Mouse (Mus musculus): ENCODE results near the gene Spty2d1.
"Not testable (repeated sequence)": the region's sequence is repeated elsewhere in the genome, so short reads cannot be mapped to it uniquely, and the experiment has no call there.

Spty2d1 gene

GRCm38 (mm10) chr7:47020956-47021355, 12.7 kb upstream of the Spty2d1 start:
- no peak for DNase-seq

GRCm38 (mm10) chr7:47019641-47020040, 11.4 kb upstream of the Spty2d1 start:
- DNase-seq, result peak in 1 of 2 experiments; percentile 22

- DNase-seq, result no peak
Observed at GRCm38 (mm10) chr7:47017146-47017545, 8.9 kb upstream of the Spty2d1 start.

GRCm38 (mm10) chr7:47016602-47017001, 8.4 kb upstream of the Spty2d1 start:
- DNase-seq, result no peak

- DNase-seq, result peak; percentile 80 to 82
Observed at GRCm38 (mm10) chr7:47015390-47016065, 7.3 kb upstream of the Spty2d1 start.

GRCm38 (mm10) chr7:47014564-47015389, 6.6 kb upstream of the Spty2d1 start:
- no peak for DNase-seq

- DNase-seq, result no peak
Observed at GRCm38 (mm10) chr7:47013131-47013767, 5.0 kb upstream of the Spty2d1 start.

- peak in 1 of 2 experiments; percentile 75 for DNase-seq
Observed at GRCm38 (mm10) chr7:47007818-47008167, 418 bp downstream of the Spty2d1 start.

GRCm38 (mm10) chr7:47007109-47007780, 966 bp downstream of the Spty2d1 start:
- peak; percentile 37 to 42 for DNase-seq

- DNase-seq, result no peak
Observed at GRCm38 (mm10) chr7:47003411-47004115, 4.6 kb downstream of the Spty2d1 start.

GRCm38 (mm10) chr7:47001900-47002275, 6.3 kb downstream of the Spty2d1 start:
- DNase-seq, result no peak

- DNase-seq, result no peak
Observed at GRCm38 (mm10) chr7:47001125-47001899, 6.9 kb downstream of the Spty2d1 start.

GRCm38 (mm10) chr7:47000644-47000983, 7.6 kb downstream of the Spty2d1 start:
- no peak for DNase-seq

- no peak for DNase-seq
Observed at GRCm38 (mm10) chr7:46999983-47000643, 8.1 kb downstream of the Spty2d1 start.

- no peak for DNase-seq
Observed at GRCm38 (mm10) chr7:46998942-46999341, 9.3 kb downstream of the Spty2d1 start.

GRCm38 (mm10) chr7:46997644-46998395, 10.4 kb downstream of the Spty2d1 start:
- peak; percentile 74 to 82 for DNase-seq

GRCm38 (mm10) chr7:46997008-46997407, 11.2 kb downstream of the Spty2d1 start:
- DNase-seq, result no peak

GRCm38 (mm10) chr7:46995558-46995957, 12.7 kb downstream of the Spty2d1 start:
- no peak for DNase-seq

- no peak for DNase-seq
Observed at GRCm38 (mm10) chr7:46993079-46993478, 15.1 kb downstream of the Spty2d1 start.

- not testable (repeated sequence) for DNase-seq
Observed at GRCm38 (mm10) chr7:46989387-46989786, 18.8 kb downstream of the Spty2d1 start.

Measured in cerebellum, adult 18-20 months (tissue).